Mouse (Mus musculus) brain, embryonic 14.5 days (tissue): ENCODE data around the gene Nacc1.

Experiments
- CTCF ChIP-seq: fragments of 200-500 bp; IDR thresholded peaks from 2 replicates; pipeline ENCODE4 v1.5.1; 2012; ENCODE audit warnings: inconsistent platforms, mild to moderate bottlenecking, moderate library complexity, borderline replicate concordance; ENCODE audit not compliant: insufficient read depth, insufficient read length; ENCODE audit errors: extremely low read depth
- POLR2A ChIP-seq: fragments of 200-500 bp; IDR thresholded peaks from 2 replicates; pipeline ENCODE4 v1.6.1; 2012; ENCODE audit warnings: mild to moderate bottlenecking, inconsistent platforms, borderline replicate concordance; ENCODE audit not compliant: poor library complexity, insufficient read depth, insufficient read length, severe bottlenecking; ENCODE audit errors: extremely low read depth

DNA sequence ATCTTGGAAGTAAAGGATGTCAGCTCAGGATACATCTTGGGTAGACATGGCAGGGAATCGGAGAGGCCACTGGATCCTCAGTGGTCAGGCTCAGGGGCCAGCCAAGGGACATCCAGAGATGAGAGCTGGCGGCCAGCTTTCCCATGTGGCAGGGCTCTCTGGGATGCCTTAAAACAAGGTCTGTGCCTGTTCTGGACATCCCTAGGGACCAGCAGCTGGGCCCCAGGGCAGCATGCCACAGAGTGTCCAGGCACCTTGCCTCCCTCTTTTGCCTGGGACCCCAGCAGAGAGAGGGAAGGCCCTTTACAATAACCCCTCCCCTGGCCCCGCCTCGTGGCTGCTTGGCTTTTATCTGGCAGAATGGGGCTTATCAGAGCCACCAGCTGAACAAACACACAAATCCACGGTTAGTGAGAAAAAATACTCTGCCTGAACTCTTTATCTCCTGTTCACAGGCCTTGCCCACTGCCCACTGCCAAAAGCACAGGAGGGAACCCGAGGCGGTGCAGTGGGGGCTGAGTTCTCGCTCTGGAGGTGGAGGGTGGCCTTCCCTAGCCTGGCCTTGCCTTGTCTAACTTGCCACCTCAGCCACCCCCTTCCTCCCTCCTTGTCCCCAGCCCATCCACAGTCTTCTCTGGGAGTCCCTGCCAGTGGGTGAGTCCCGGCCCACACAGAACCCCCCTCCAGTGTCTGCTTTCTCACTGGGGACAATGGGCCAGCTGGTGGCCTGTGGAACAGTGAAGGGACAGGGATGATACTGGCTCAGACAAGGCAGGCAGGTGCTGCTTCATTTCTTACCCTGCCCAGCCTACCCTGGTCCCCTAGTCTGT lies 43.1 kb upstream of the Nacc1 start:
- TF ChIP-seq POLR2A (no peak), CTCF (no peak)
